Mouse (Mus musculus) activated CD4-positive, CD25-positive, alpha-beta regulatory T cell, adult 9 weeks (primary cell): ENCODE data around the gene Ncam1. TPM values are rescaled to one million over a fixed set of nuclear protein-coding genes. Genes with fewer than 3 reads are reported as not detected.

Experiments
- polyA plus RNA-seq: library from polyadenylated mRNA; unstranded; fragments of 100-300 nt; shearing (Covaris generic); gene quantifications from one replicate; pipeline ENCODE4 v1.2.1, GENCODE M21; 2017

Gene Ncam1
- not detected for polyA plus RNA-seq

GRCm38 (mm10) chr9:49798806-49799205 lies at the start of gene Ncam1:
Gene Ncam1, minus strand, starts transcription at chr9:49798925.

GRCm38 (mm10) chr9:49485892-49486311 lies 312.8 kb downstream of the Ncam1 start, which contains the start of gene Ttc12:
Gene Ttc12, minus strand, starts transcription at chr9:49486225.

